ENCODE assay signal across 23 mouse cellular contexts in genomic region chr7:66702721-66703120, GRCm38 (mm10). TPM values are rescaled to one million over a fixed set of nuclear protein-coding genes. Genes with fewer than 3 reads are reported as not detected.
DNase-seq lines count a peak whose midpoint lies in the region; ATAC-seq and TF ChIP-seq lines count a peak whose summit lies in the region.
"Had no signal": no experiment of that assay in that cellular context is flagged by ENCODE, and none has a peak within 500 bp of the region (broad histone marks: within the 10 kb centered on the region; RNA-seq: fewer than 3 reads in every experiment).

No protein-coding gene starts in this region.

- H3K9ac ChIP-seq in embryonic facial prominence, embryonic 13.5 days: no peak overlapping the region
- no peak overlapping the region for H3K9ac ChIP-seq in lung, postnatal 0 days (replicated peaks; ENCODE audit: low read depth)
- no peak overlapping the region for H3K9ac ChIP-seq in embryonic facial prominence, embryonic 14.5 days (ENCODE audit: low read depth, low read length)
- H3K9ac ChIP-seq in embryonic facial prominence, embryonic 15.5 days: no peak overlapping the region

- TF ChIP-seq EP300 in lung, postnatal 0 days (IDR thresholded peaks at IDR 0.05): no peak

- H3K36me3 ChIP-seq in embryonic facial prominence, embryonic 13.5 days: peaks cover 74% of the 10 kb centered on the region
- peaks cover 75% of the 10 kb centered on the region for H3K36me3 ChIP-seq in embryonic facial prominence, embryonic 10.5 days (replicated peaks)
- H3K36me3 ChIP-seq in lung, postnatal 0 days (ENCODE audit: insufficient read depth, low read length): no peaks in the 10 kb centered on the region
- peaks cover 68% of the 10 kb centered on the region for H3K36me3 ChIP-seq in embryonic facial prominence, embryonic 14.5 days (ENCODE audit: control insufficient read depth, insufficient read depth, low read length)
- peaks cover 44% of the 10 kb centered on the region for H3K36me3 ChIP-seq in embryonic facial prominence, embryonic 15.5 days

- H3K27ac ChIP-seq in embryonic facial prominence, embryonic 13.5 days: peak overlapping the region; percentile 18; the same call in 1 of the 2 replicates
- H3K27ac ChIP-seq in embryonic facial prominence, embryonic 10.5 days (replicated peaks): no peak overlapping the region
- H3K27ac ChIP-seq in lung, postnatal 0 days (ENCODE audit: low read length): no peak overlapping the region
- H3K27ac ChIP-seq in embryonic facial prominence, embryonic 14.5 days (replicated peaks; ENCODE audit: low read depth, low read length): no peak overlapping the region
- H3K27ac ChIP-seq in embryonic facial prominence, embryonic 15.5 days (replicated peaks): no peak overlapping the region

- no peak overlapping the region for H3K4me2 ChIP-seq in embryonic facial prominence, embryonic 13.5 days
- no peak overlapping the region for H3K4me2 ChIP-seq in lung, postnatal 0 days (replicated peaks; ENCODE audit: low read depth, low read length)
- H3K4me2 ChIP-seq in embryonic facial prominence, embryonic 14.5 days (ENCODE audit: low read depth, low read length): no peak overlapping the region
- no peak overlapping the region for H3K4me2 ChIP-seq in embryonic facial prominence, embryonic 15.5 days (replicated peaks)

- ATAC-seq in embryonic facial prominence, embryonic 13.5 days (ENCODE audit: insufficient number of reproducible peaks, insufficient read depth, low FRiP score, low TSS enrichment, low read depth): no peak
- ATAC-seq in lung, postnatal 0 days: peak; percentile 76
- ATAC-seq in embryonic facial prominence, embryonic 14.5 days (ENCODE audit: low read depth): peak; percentile 80
- peak; percentile 56 for ATAC-seq in embryonic facial prominence, embryonic 15.5 days (ENCODE audit: insufficient number of reproducible peaks, low FRiP score, low TSS enrichment, low read depth)
- ATAC-seq in megakaryocyte-erythroid progenitor cell, adult 5-6 weeks (replicated peaks; ENCODE audit: low FRiP score, low TSS enrichment, poor library complexity, severe bottlenecking): no peak
- ATAC-seq: activated CD4-positive, CD25-positive, alpha-beta regulatory T cell, adult 4 months; CD4-positive, CD25-positive, alpha-beta regulatory T cell, adult 4 months; Patski had no signal

- no peak for DNase-seq in embryonic facial prominence, embryonic 10.5 days (ENCODE audit: low spot score)
- DNase-seq in lung, postnatal 0 days (ENCODE audit: low spot score): peak; percentile 29
- no peak for DNase-seq in lung, postnatal 25 days (ENCODE audit: low spot score)
- peak; percentile 52 for DNase-seq in embryonic facial prominence, embryonic 14.5 days (ENCODE audit: low spot score)
- no peak for DNase-seq in right cerebral cortex, postnatal 25 days
- DNase-seq: adrenal gland, adult 2 months; adrenal gland, adult 8-10 months; adrenal gland, postnatal 10 days; adrenal gland, postnatal 14 days; adrenal gland, postnatal 25 days; adrenal gland, postnatal 36 days; B cell, adult 2 months; cerebellum, adult 11 months; cerebellum, adult 11-12 months had no signal

- no peak for TF ChIP-seq CTCF in lung, postnatal 0 days (IDR thresholded peaks at IDR 0.05)

- H3K9me3 ChIP-seq in embryonic facial prominence, embryonic 13.5 days: no peaks in the 10 kb centered on the region
- H3K9me3 ChIP-seq in embryonic facial prominence, embryonic 10.5 days: peaks cover 2% of the 10 kb centered on the region; the same call in 1 of the 2 replicates
- no peaks in the 10 kb centered on the region for H3K9me3 ChIP-seq in lung, postnatal 0 days (ENCODE audit: low read length)
- H3K9me3 ChIP-seq in embryonic facial prominence, embryonic 14.5 days (ENCODE audit: control insufficient read depth, low read length): no peaks in the 10 kb centered on the region
- no peaks in the 10 kb centered on the region for H3K9me3 ChIP-seq in embryonic facial prominence, embryonic 15.5 days (replicated peaks)
- H3K9me3 ChIP-seq: G1E had no signal

- WGBS in embryonic facial prominence, embryonic 13.5 days: 76% methylated on average over 7 of the region's 7 CpGs
- WGBS in embryonic facial prominence, embryonic 10.5 days: 92% methylated on average over 7 of the region's 7 CpGs
- WGBS in lung, postnatal 0 days: 82% methylated on average over 7 of the region's 7 CpGs
- 81% methylated on average over 7 of the region's 7 CpGs for WGBS in embryonic facial prominence, embryonic 14.5 days
- WGBS in embryonic facial prominence, embryonic 15.5 days: 68% methylated on average over 7 of the region's 7 CpGs

- 0 out of 2 replicates have a peak, but pooled peaks cover 8% of the 10 kb centered on the region for H3K4me1 ChIP-seq in embryonic facial prominence, embryonic 13.5 days
- no peaks in the 10 kb centered on the region for H3K4me1 ChIP-seq in embryonic facial prominence, embryonic 10.5 days
- H3K4me1 ChIP-seq in lung, postnatal 0 days (ENCODE audit: insufficient read depth, low read depth, low read length): no peaks in the 10 kb centered on the region
- no peaks in the 10 kb centered on the region for H3K4me1 ChIP-seq in embryonic facial prominence, embryonic 14.5 days (ENCODE audit: control insufficient read depth, insufficient read depth, low read length)
- no peaks in the 10 kb centered on the region for H3K4me1 ChIP-seq in embryonic facial prominence, embryonic 15.5 days

- no peak overlapping the region for H3K4me3 ChIP-seq in embryonic facial prominence, embryonic 13.5 days
- no peak overlapping the region for H3K4me3 ChIP-seq in embryonic facial prominence, embryonic 10.5 days
- no peak overlapping the region for H3K4me3 ChIP-seq in lung, postnatal 0 days (ENCODE audit: low read depth, low read length)
- H3K4me3 ChIP-seq in embryonic facial prominence, embryonic 14.5 days (ENCODE audit: low read depth, low read length): no peak overlapping the region
- H3K4me3 ChIP-seq in embryonic facial prominence, embryonic 15.5 days (replicated peaks): no peak overlapping the region

- H3K27me3 ChIP-seq in embryonic facial prominence, embryonic 13.5 days: no peaks in the 10 kb centered on the region
- no peaks in the 10 kb centered on the region for H3K27me3 ChIP-seq in embryonic facial prominence, embryonic 10.5 days (replicated peaks; ENCODE audit: low read depth, poor library complexity, severe bottlenecking)
- H3K27me3 ChIP-seq in lung, postnatal 0 days (replicated peaks; ENCODE audit: insufficient read depth, low read length): no peaks in the 10 kb centered on the region
- H3K27me3 ChIP-seq in embryonic facial prominence, embryonic 14.5 days (replicated peaks; ENCODE audit: control insufficient read depth, insufficient read depth, low read length): no peaks in the 10 kb centered on the region
- no peaks in the 10 kb centered on the region for H3K27me3 ChIP-seq in embryonic facial prominence, embryonic 15.5 days
- H3K27me3 ChIP-seq: CH12.LX, Patski had no signal

RNA-seq across cellular contexts. Expression of gene Lins1, which starts 13.0 kb away (rescaled TPM):
- polyA plus RNA-seq in embryonic facial prominence, embryonic 13.5 days (2015; fragmentation: Nextera tagmentation; extraction: Ambion mirVana): 22.4 and 23.3 TPM in 2 replicates
- 21.8 and 24.3 TPM in 2 replicates for polyA plus RNA-seq in embryonic facial prominence, embryonic 10.5 days (2016; fragmentation: Nextera tagmentation; extraction: Ambion mirVana)
- 7.0 and 8.7 TPM in 2 replicates for polyA plus RNA-seq in lung, postnatal 0 days (2015; fragmentation: Nextera tagmentation; extraction: Ambion mirVana)
- 21.8 and 22.4 TPM in 2 replicates for polyA plus RNA-seq in embryonic facial prominence, embryonic 14.5 days (2014; fragmentation: Nextera tagmentation; extraction: Ambion mirVana)
- 18.8 and 24.1 TPM in 2 replicates for polyA plus RNA-seq in embryonic facial prominence, embryonic 15.5 days (2015; fragmentation: Nextera tagmentation; extraction: Ambion mirVana)
- total RNA-seq in megakaryocyte-erythroid progenitor cell, adult 5-6 weeks (2014; fragmentation: Nextera tagmentation): 6.5 and 16.3 TPM in 2 replicates
- 9.4 and 13.2 TPM in 2 replicates for total RNA-seq in megakaryocyte-erythroid progenitor cell, adult 5-6 weeks (2017)

RNA-seq across cellular contexts. Expression of gene Asb7, which starts 13.3 kb away (rescaled TPM):
- 13.7 and 16.6 TPM in 2 replicates for polyA plus RNA-seq in embryonic facial prominence, embryonic 13.5 days (2015; fragmentation: Nextera tagmentation; extraction: Ambion mirVana)
- polyA plus RNA-seq in embryonic facial prominence, embryonic 10.5 days (2016; fragmentation: Nextera tagmentation; extraction: Ambion mirVana): 18.2 and 20.1 TPM in 2 replicates
- polyA plus RNA-seq in lung, postnatal 0 days (2015; fragmentation: Nextera tagmentation; extraction: Ambion mirVana): 6.1 and 6.5 TPM in 2 replicates
- polyA plus RNA-seq in embryonic facial prominence, embryonic 14.5 days (2014; fragmentation: Nextera tagmentation; extraction: Ambion mirVana): 11.5 and 14.1 TPM in 2 replicates
- 15.8 and 17.3 TPM in 2 replicates for polyA plus RNA-seq in embryonic facial prominence, embryonic 15.5 days (2015; fragmentation: Nextera tagmentation; extraction: Ambion mirVana)
- total RNA-seq in megakaryocyte-erythroid progenitor cell, adult 5-6 weeks (2014; fragmentation: Nextera tagmentation): 8.6 and 12.6 TPM in 2 replicates
- total RNA-seq in megakaryocyte-erythroid progenitor cell, adult 5-6 weeks (2017): 8.4 and 9.2 TPM in 2 replicates

RNA-seq across cellular contexts. Expression of gene Cers3, which starts 40.6 kb away (rescaled TPM):
- 7.3 and 7.8 TPM in 2 replicates for polyA plus RNA-seq in embryonic facial prominence, embryonic 13.5 days (2015; fragmentation: Nextera tagmentation; extraction: Ambion mirVana)
- polyA plus RNA-seq in embryonic facial prominence, embryonic 10.5 days (2016; fragmentation: Nextera tagmentation; extraction: Ambion mirVana): 0.88 and 1.3 TPM in 2 replicates
- polyA plus RNA-seq in lung, postnatal 0 days (2015; fragmentation: Nextera tagmentation; extraction: Ambion mirVana): 5.7 and 7.1 TPM in 2 replicates
- polyA plus RNA-seq in embryonic facial prominence, embryonic 14.5 days (2014; fragmentation: Nextera tagmentation; extraction: Ambion mirVana): 5.0 and 6.7 TPM in 2 replicates
- polyA plus RNA-seq in embryonic facial prominence, embryonic 15.5 days (2015; fragmentation: Nextera tagmentation; extraction: Ambion mirVana): 14.8 and 15.2 TPM in 2 replicates
- 0.10 TPM in 1 of 2 replicates, not detected in the other for total RNA-seq in megakaryocyte-erythroid progenitor cell, adult 5-6 weeks (2014; fragmentation: Nextera tagmentation)
- 0.52 TPM in 1 of 2 replicates, not detected in the other for total RNA-seq in megakaryocyte-erythroid progenitor cell, adult 5-6 weeks (2017)
- total RNA-seq: MEL had no signal
- polyA plus RNA-seq: activated CD4-positive, CD25-positive, alpha-beta regulatory T cell, adult 4 months; CD4-positive, CD25-positive, alpha-beta regulatory T cell, adult 4 months had no signal

Comparison
In these comparisons a context has a peak if more than half of its experiments do, and no peak if none do; other contexts are left out.
1. ATAC-seq: peak in lung, postnatal 0 days (single experiment), embryonic facial prominence, embryonic 14.5 days (single experiment) and embryonic facial prominence, embryonic 15.5 days (single experiment); none in embryonic facial prominence, embryonic 13.5 days (single experiment) and megakaryocyte-erythroid progenitor cell, adult 5-6 weeks (single experiment).
2. DNase-seq: peak in lung, postnatal 0 days (single experiment) and embryonic facial prominence, embryonic 14.5 days (single experiment); none in embryonic facial prominence, embryonic 10.5 days (single experiment), lung, postnatal 25 days (single experiment) and right cerebral cortex, postnatal 25 days (single experiment).